Mouse (Mus musculus) liver, embryonic 12.5 days (tissue): ENCODE results near the gene Ndufs5. TPM values are rescaled to one million over a fixed set of nuclear protein-coding genes. Genes with fewer than 3 reads are reported as not detected.

Experiments
- ATAC-seq: fragments of 200-750 bp; cut with Nextera tagmentation; 2 replicates; pipeline ENCODE4 v1.8.0; 2017; ENCODE audit warnings: moderate number of reproducible peaks, mild to moderate bottlenecking, moderate library complexity
- H3K27ac ChIP-seq: fragments of 300-500 bp; sonication (generic); 2 replicates; pipeline ENCODE4 v1.5.1; 2016; ENCODE audit warnings: mild to moderate bottlenecking
- H3K27me3 ChIP-seq: fragments of 300-500 bp; sonication (generic); replicated peaks from 2 replicates; pipeline ENCODE4 v1.6.1; 2016; ENCODE audit warnings: mild to moderate bottlenecking, moderate library complexity
- H3K36me3 ChIP-seq: fragments of 300-500 bp; sonication (generic); 2 replicates; pipeline ENCODE4 v1.6.1; 2016; ENCODE audit warnings: mild to moderate bottlenecking, moderate library complexity
- H3K4me1 ChIP-seq: fragments of 300-500 bp; sonication (generic); 2 replicates; pipeline ENCODE4 v1.6.1; 2016
- H3K4me2 ChIP-seq: fragments of 300-500 bp; sonication (generic); 2 replicates; pipeline ENCODE4 v1.6.1; 2016; ENCODE audit warnings: mild to moderate bottlenecking, moderate library complexity
- H3K4me3 ChIP-seq: fragments of 300-500 bp; sonication (generic); 2 replicates; pipeline ENCODE4 v1.5.1; 2016; ENCODE audit warnings: mild to moderate bottlenecking, moderate library complexity
- H3K9ac ChIP-seq: fragments of 300-500 bp; sonication (generic); 2 replicates; pipeline ENCODE4 v1.6.1; 2016; ENCODE audit warnings: mild to moderate bottlenecking, moderate library complexity
- H3K9me3 ChIP-seq: fragments of 300-500 bp; sonication (generic); replicated peaks from 2 replicates; pipeline ENCODE4 v1.6.1; 2016; ENCODE audit warnings: mild to moderate bottlenecking, moderate library complexity
- WGBS: fragments of 180-500 bp; shearing (Covaris S2); methylation state at CpG from one replicate; pipeline ENCODE4 v1.1.7; 2016; ENCODE audit not compliant: insufficient replicate concordance; 5-methylcytosine and 5-hydroxymethylcytosine counted together
- polyA plus RNA-seq: library from polyadenylated mRNA; unstranded; fragments of >200 nt; fragmentation: Nextera tagmentation; extraction: Ambion mirVana; gene quantifications from 2 replicates; pipeline ENCODE4 v1.2.1, GENCODE M21; 2016

Ndufs5 gene
- polyA plus RNA-seq, 1 experiment from 2014 or later, result 227 TPM

DNA sequence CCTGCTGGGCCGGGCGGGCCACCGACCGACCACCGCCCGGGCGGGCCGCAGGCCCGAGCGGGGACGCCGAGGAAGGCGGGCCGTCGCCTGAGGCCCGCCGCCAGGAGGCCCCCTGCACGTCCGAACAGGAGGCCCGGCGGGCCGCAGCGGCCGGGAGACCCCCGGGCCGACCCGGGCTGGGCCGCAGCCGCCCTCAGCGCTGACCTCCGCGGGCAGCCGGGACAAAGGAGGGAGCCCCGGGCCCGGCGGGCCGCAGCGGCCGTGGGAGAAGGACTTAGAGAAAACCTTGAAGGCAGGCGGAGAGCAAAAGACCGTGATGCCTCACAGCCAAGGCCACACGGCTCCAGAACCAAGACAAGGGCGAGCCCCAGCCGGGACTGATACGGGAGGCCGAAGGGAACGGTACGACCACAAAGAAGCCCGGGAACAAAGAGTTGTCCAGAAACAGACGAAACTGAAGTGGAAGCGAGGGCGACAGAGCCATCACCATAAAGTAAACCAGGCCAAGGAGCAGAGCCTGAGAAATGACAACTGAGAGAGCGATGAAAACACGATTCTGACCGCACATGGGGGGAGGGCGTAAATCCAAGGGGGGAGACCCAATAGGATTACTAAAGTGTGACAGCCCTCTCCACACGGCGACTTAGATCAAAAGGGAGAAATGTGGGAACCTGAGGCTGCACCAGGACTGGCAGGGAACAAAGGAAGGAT is 52.9 kb downstream of the Ndufs5 start:
- ATAC-seq, result peak; percentile 22; the same call in 1 of the 2 replicates
- WGBS, result 3% methylated on average over 57 of the region's 58 CpGs
- Histone ChIP-seq H3K4me2 (peak overlapping the region; percentile 99), H3K36me3 (no peaks in the 10 kb centered on the region), H3K9ac (peak overlapping the region; percentile 97), H3K27me3 (peaks cover 17% of the 10 kb centered on the region), H3K27ac (peak overlapping the region; percentile 99), H3K9me3 (no peaks in the 10 kb centered on the region), H3K4me3 (peak overlapping the region; percentile 93), H3K4me1 (peaks cover 57% of the 10 kb centered on the region)

DNA sequence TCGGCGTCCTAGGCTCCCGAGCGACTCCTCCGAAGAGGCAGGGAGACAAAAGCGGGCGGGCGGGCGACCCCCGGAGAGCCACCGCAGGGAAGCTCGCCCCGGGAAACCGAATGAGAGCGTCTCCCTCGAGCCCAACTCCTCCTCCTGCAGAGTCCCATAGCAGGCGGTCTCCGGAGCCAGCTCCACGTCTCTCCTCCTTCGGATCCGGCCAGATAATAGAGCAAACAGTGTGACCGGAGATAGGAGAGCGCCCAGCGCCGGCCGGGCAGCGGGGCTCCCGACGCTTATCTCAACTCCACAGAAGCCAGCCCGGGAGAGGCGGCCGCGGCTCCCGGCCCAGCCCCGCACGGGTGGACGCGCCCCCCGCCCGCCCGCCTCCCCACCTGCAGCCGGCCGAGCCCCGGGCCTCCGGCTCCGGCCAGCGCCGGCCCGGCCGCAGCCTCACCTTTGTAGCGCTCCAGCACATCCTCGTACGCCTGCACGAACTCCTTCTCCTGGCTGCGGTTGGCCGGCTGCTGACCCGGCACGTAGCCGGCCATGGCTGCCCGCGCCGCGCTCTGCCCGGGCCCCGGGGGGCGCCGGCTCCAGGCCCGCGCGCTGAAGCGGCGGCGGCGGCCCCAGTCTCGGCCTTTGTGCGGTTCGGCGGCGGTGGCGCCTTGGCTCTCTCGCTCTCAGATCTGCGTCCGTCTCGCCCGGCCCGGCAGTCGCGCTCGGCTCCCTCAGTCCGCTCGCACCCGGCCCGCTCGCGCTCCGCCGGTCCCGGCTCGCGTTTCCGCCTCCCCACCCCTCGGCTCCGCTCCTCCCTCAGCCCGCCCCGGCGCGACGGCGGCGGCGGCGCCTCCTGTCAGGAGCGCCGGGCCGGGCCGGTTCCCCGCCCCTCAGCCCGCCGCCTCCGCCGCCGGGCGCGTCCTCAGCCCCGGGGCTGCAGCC is 53.7 kb downstream of the Ndufs5 start:
- WGBS, result under 1% methylated on average over 122 of the region's 125 CpGs
- Histone ChIP-seq H3K4me2 (peak overlapping the region; percentile 99), H3K27me3 (peaks cover 17% of the 10 kb centered on the region), H3K36me3 (no peaks in the 10 kb centered on the region), H3K9ac (peak overlapping the region; percentile 97), H3K27ac (peak overlapping the region; percentile 99), H3K4me3 (peak overlapping the region; percentile 93), H3K4me1 (peaks cover 61% of the 10 kb centered on the region), H3K9me3 (no peaks in the 10 kb centered on the region)
- peak; percentile 89 for ATAC-seq

DNA sequence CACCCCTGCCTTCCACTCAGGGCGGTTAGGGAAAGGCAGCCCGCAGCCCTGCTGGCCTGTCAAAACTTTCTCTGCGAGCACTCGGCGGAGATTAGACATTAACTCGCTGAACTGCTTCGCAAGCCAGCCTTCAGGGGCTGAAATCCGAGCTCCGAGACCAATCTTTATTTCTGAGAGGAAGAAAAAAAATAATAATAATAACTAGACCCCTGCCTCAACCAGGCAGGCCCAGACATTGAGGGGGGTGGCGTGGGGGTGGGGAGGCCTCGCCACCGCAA is 54.4 kb downstream of the Ndufs5 start:
- Histone ChIP-seq H3K4me1 (peaks cover 68% of the 10 kb centered on the region), H3K27ac (peak overlapping the region; percentile 99), H3K4me3 (peak overlapping the region; percentile 93), H3K4me2 (peak overlapping the region; percentile 99), H3K27me3 (peaks cover 17% of the 10 kb centered on the region), H3K9me3 (no peaks in the 10 kb centered on the region), H3K9ac (peak overlapping the region; percentile 97), H3K36me3 (no peaks in the 10 kb centered on the region)
- no peak for ATAC-seq
- WGBS, result under 1% methylated on average over 12 of the region's 12 CpGs

DNA sequence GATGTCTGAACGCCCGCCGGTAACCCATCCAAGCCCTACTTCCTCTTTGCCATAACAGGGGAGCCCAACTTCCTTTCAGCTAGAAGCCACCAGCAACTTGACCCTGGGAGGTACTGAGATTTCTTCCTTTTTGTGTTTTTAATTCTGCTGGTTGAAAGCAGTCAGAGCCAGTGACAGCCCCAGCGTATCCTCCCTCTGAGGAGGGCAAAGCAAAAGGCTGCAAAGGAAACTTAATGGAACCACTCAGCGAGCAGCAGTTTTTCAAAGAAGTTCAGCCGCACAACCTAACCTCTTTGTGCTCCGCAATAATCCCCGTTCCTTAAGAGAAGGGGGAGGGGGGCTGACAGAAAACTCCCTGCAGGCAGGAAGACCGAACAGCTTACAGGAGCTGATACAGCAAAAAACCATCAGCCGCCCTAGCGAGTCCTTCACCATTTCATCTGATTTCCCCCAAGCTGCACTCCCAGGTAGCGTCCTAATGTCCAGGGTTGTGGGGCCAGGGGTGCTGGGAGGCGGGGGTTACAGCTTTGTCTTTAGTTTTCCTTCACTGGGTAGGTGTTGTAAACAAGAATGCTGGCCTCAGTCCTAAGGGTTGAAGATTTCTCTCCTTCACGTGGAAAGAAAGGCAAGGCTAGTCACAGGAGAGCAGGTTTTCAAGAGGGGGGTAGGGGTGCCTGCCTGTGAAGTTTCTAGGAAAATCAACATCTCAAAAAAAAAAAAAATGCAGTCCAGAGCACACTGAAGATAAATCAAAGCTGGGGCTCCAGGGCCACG is 54.9 kb downstream of the Ndufs5 start:
- peak overlapping the region; percentile 97 for H3K9ac ChIP-seq
- no peak for ATAC-seq
- peak overlapping the region; percentile 99 for H3K27ac ChIP-seq
- H3K4me3 ChIP-seq, result peak overlapping the region; percentile 93
- no peaks in the 10 kb centered on the region for H3K9me3 ChIP-seq
- H3K4me1 ChIP-seq, result peaks cover 72% of the 10 kb centered on the region
- peaks cover 17% of the 10 kb centered on the region for H3K27me3 ChIP-seq
- no peaks in the 10 kb centered on the region for H3K36me3 ChIP-seq
- peak overlapping the region; percentile 99 for H3K4me2 ChIP-seq
- 3% methylated on average over 15 of the region's 15 CpGs for WGBS

Other genes starting within 250 kb of the Ndufs5 start
- gene Macf1, start 33.8 kb downstream of the Ndufs5 start, polyA plus RNA-seq, result 15.1 and 17.5 TPM in 2 replicates
- 37.2 and 41.5 TPM in 2 replicates for gene Akirin1, start 32.1 kb upstream of the Ndufs5 start, polyA plus RNA-seq
- 0.08 TPM in 1 of 2 replicates, not detected in the other for gene Rhbdl2, start 69.7 kb upstream of the Ndufs5 start, polyA plus RNA-seq
- not detected in 2 replicates for gene 4933427I04Rik, start 141.5 kb upstream of the Ndufs5 start, polyA plus RNA-seq
- 79.5 and 79.7 TPM in 2 replicates for gene Mycbp, start 186.6 kb upstream of the Ndufs5 start, polyA plus RNA-seq
- gene Rragc, start 199.2 kb upstream of the Ndufs5 start, polyA plus RNA-seq, result 38.4 and 38.8 TPM in 2 replicates
- not detected in 2 replicates for gene 4930535I16Rik, start 199.8 kb upstream of the Ndufs5 start, polyA plus RNA-seq